Mouse (Mus musculus): ENCODE measurements around the gene Tph2.

The Tph2 gene

GRCm38 (mm10) chr10:115137016-115137415, 47.8 kb downstream of the Tph2 start:
- no peak for DNase-seq (ENCODE audit: low spot score)

- DNase-seq (ENCODE audit: low spot score): no peak
These were observed 56.9 kb downstream of the Tph2 start for GRCm38 (mm10) chr10:115127907-115128306.

- no peak for DNase-seq (ENCODE audit: low spot score)
These were observed 59.3 kb downstream of the Tph2 start for GRCm38 (mm10) chr10:115125550-115125949.

GRCm38 (mm10) chr10:115125027-115125426, 59.8 kb downstream of the Tph2 start:
- DNase-seq (ENCODE audit: low spot score): no peak

GRCm38 (mm10) chr10:115107666-115108540, 76.9 kb downstream of the Tph2 start:
- no peak for DNase-seq (ENCODE audit: low spot score)

GRCm38 (mm10) chr10:115104175-115104574, 80.6 kb downstream of the Tph2 start:
- no peak for DNase-seq (ENCODE audit: low spot score)

GRCm38 (mm10) chr10:115099890-115100580, 84.8 kb downstream of the Tph2 start:
- DNase-seq (ENCODE audit: low spot score): no peak

- DNase-seq (ENCODE audit: low spot score): no peak
These were observed 87.7 kb downstream of the Tph2 start for GRCm38 (mm10) chr10:115097163-115097562.

- no peak for DNase-seq (ENCODE audit: low spot score)
These were observed 88.6 kb downstream of the Tph2 start for GRCm38 (mm10) chr10:115096191-115096590.

- DNase-seq (ENCODE audit: low spot score): no peak
These were observed 106.6 kb downstream of the Tph2 start for GRCm38 (mm10) chr10:115078232-115078631.

- DNase-seq (ENCODE audit: low spot score): no peak
These were observed 115.5 kb downstream of the Tph2 start for GRCm38 (mm10) chr10:115069123-115069911.

GRCm38 (mm10) chr10:115063936-115064335, 120.9 kb downstream of the Tph2 start:
- DNase-seq (ENCODE audit: low spot score): no peak

- no peak for DNase-seq (ENCODE audit: low spot score)
These were observed 123.3 kb downstream of the Tph2 start for GRCm38 (mm10) chr10:115061498-115061897.

- DNase-seq (ENCODE audit: low spot score): no peak
These were observed 124.1 kb downstream of the Tph2 start for GRCm38 (mm10) chr10:115060759-115061158.

GRCm38 (mm10) chr10:115051602-115052001, 133.2 kb downstream of the Tph2 start:
- no peak for DNase-seq (ENCODE audit: low spot score)

GRCm38 (mm10) chr10:115050674-115051073, 134.1 kb downstream of the Tph2 start:
- no peak for DNase-seq (ENCODE audit: low spot score)

GRCm38 (mm10) chr10:115050178-115050577, 134.6 kb downstream of the Tph2 start:
- DNase-seq (ENCODE audit: low spot score): no peak

- no peak for DNase-seq (ENCODE audit: low spot score)
These were observed 136.3 kb downstream of the Tph2 start for GRCm38 (mm10) chr10:115048565-115048964.

- no peak for DNase-seq (ENCODE audit: low spot score)
These were observed 149.1 kb downstream of the Tph2 start for GRCm38 (mm10) chr10:115035748-115036147.
